Mouse (Mus musculus): ENCODE measurements around the gene Esr1.

DNA sequence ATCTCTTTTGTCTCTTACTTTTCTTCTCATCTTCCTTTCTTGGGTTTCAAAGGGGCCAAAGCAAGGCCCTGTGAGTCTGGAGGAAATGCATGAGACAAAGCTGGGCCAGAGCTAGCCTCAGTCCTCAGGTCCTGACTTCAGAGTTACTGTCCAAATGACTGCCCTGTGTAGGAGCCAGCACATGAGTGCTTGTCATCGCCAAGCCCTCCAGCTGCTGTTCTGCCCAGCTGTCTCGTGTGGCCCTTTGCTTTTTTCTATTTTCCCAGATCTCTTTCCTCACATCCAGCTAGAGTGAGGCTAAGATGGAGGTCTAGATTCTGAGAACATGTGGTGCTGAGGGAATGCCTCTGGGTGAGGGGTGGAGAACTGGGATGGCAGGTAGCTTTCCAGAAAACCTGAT is 58.7 kb downstream of the Esr1 start:
- TF ChIP-seq CTCF (IDR thresholded peaks at IDR 0.05; ENCODE audit: low read depth) = no peak
- TF ChIP-seq EP300 (IDR thresholded peaks at IDR 0.05; ENCODE audit: low read depth) = no peak
